Mouse (Mus musculus): ENCODE data around the gene Fmn2.

GRCm38 (mm10) chr1:174455100-174455499 is 46.5 kb upstream of the Fmn2 start:
- no peak for TF ChIP-seq CTCF (IDR thresholded peaks at IDR 0.05; ENCODE audit: low read depth, low read length)
- TF ChIP-seq POLR2A (IDR thresholded peaks at IDR 0.05; ENCODE audit: extremely low read depth, insufficient read depth, low read length) = no peak
